Comparison of ENCODE assay signal across 9 mouse cellular contexts in the genomic region with DNA sequence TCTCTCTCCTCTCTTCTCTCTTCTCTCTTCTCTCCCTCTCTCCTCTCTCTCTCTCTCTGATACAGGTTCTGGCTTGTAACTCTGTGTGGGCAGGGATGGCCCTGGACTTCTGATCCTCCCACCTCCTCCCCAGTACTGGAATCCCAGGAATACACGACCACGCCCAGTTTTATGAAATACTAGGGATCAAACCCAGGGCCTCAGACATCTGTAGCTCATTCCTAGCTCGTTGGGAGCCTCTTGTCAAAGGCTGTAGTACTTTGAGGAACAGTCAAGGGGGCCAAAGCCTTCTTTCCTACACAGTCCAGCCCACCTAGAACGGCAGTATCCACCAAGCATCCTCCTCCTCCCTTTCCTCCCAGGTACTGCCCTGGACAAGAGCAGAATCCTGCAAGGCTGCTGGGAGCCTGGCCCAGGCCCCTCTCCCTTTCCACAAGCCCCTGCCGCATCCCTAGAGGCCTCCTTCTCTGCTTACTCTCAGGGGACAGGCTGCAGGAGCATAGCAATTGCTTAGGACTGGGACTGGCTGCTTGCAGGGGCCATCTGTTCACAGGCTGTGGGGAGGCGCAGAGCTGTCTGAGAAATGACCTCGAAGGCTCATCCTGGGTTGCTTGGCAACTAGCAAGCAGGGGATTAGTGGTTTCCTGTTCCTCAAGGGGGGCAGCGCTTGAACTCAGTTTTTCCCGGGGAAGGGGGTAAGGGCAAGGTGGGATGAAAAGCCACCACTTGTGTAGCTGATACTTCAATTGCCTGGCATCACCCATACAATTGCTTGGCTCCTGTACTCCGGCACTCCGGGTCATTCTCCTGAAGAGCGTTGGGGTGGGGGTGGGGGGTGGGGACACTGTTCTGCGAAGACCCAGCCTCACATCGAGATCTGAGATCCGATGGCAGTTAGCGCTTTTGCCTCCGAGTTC. TPM values are rescaled to one million over a fixed set of nuclear protein-coding genes. Genes with fewer than 3 reads are reported as not detected.
A peak's percentile ranks its signal among the peaks of the same experiment; 100 is the strongest.
DNase-seq lines count a peak whose midpoint lies in the region; ATAC-seq and TF ChIP-seq lines count a peak whose summit lies in the region.
"Had no signal": no experiment of that assay in that cellular context is flagged by ENCODE, and none has a peak within 500 bp of the region (broad histone marks: within the 10 kb centered on the region; RNA-seq: fewer than 3 reads in every experiment).

No protein-coding gene starts in this region.

- no peaks in the 10 kb centered on the region for H3K36me3 ChIP-seq in embryonic facial prominence, embryonic 13.5 days
- H3K36me3 ChIP-seq in hindbrain, postnatal 0 days (ENCODE audit: insufficient read depth, low read length) = no peaks in the 10 kb centered on the region
- H3K36me3 ChIP-seq in neural tube, embryonic 11.5 days (ENCODE audit: control insufficient read depth, insufficient read depth, low read length) = no peaks in the 10 kb centered on the region

- H3K9me3 ChIP-seq in embryonic facial prominence, embryonic 13.5 days = no peaks in the 10 kb centered on the region
- no peaks in the 10 kb centered on the region for H3K9me3 ChIP-seq in hindbrain, postnatal 0 days (ENCODE audit: low read length)
- H3K9me3 ChIP-seq in neural tube, embryonic 11.5 days (ENCODE audit: control insufficient read depth, low read length) = no peaks in the 10 kb centered on the region

- peak overlapping the region; percentile 24 for H3K4me3 ChIP-seq in embryonic facial prominence, embryonic 13.5 days
- H3K4me3 ChIP-seq in hindbrain, postnatal 0 days (ENCODE audit: low read length) = no peak overlapping the region
- H3K4me3 ChIP-seq in neural tube, embryonic 11.5 days (ENCODE audit: low read depth, low read length) = 0 out of 2 replicates have a peak overlapping the region, but pooled peaks have one; percentile 15

- peak; percentile 60 for DNase-seq in kidney, postnatal 10 days
- DNase-seq in kidney, postnatal 25 days = no peak
- DNase-seq in ZHBTc4 (ENCODE audit: low read depth, low spot score) = peak; percentile 51
- DNase-seq in hindbrain, postnatal 0 days (ENCODE audit: low spot score) = peak; percentile 84
- peak; percentile 75 for DNase-seq in neural tube, embryonic 11.5 days (ENCODE audit: low spot score)
- DNase-seq in B cell, adult 2 months = no peak
- no peak for DNase-seq in frontal cortex, postnatal 25 days (ENCODE audit: low spot score in 2 of 2)

- H3K27me3 ChIP-seq in embryonic facial prominence, embryonic 13.5 days = no peaks in the 10 kb centered on the region
- H3K27me3 ChIP-seq in hindbrain, postnatal 0 days (ENCODE audit: insufficient read depth, low read length) = no peaks in the 10 kb centered on the region
- no peaks in the 10 kb centered on the region for H3K27me3 ChIP-seq in neural tube, embryonic 11.5 days (ENCODE audit: control insufficient read depth, insufficient read depth, low read length)

- H3K27ac ChIP-seq in embryonic facial prominence, embryonic 13.5 days = peak overlapping the region; percentile 82
- peak overlapping the region; percentile 82 for H3K27ac ChIP-seq in hindbrain, postnatal 0 days
- peak overlapping the region; percentile 85 for H3K27ac ChIP-seq in neural tube, embryonic 11.5 days (ENCODE audit: low read depth, low read length)

- 5% methylated on average over 17 of the region's 17 CpGs for WGBS in embryonic facial prominence, embryonic 13.5 days
- 10% methylated on average over 17 of the region's 17 CpGs for WGBS in hindbrain, postnatal 0 days
- WGBS in neural tube, embryonic 11.5 days = 7% methylated on average over 17 of the region's 17 CpGs

- no peak for TF ChIP-seq CTCF in hindbrain, postnatal 0 days (IDR thresholded peaks at IDR 0.05; ENCODE audit: low read depth)

- peaks cover 37% of the 10 kb centered on the region for H3K4me1 ChIP-seq in embryonic facial prominence, embryonic 13.5 days
- peaks cover 18% of the 10 kb centered on the region for H3K4me1 ChIP-seq in hindbrain, postnatal 0 days (ENCODE audit: insufficient read depth, low read length)
- H3K4me1 ChIP-seq in neural tube, embryonic 11.5 days (ENCODE audit: control insufficient read depth, insufficient read depth, low read length) = peaks cover 7% of the 10 kb centered on the region

- H3K4me2 ChIP-seq in embryonic facial prominence, embryonic 13.5 days = peak overlapping the region; percentile 56
- H3K4me2 ChIP-seq in hindbrain, postnatal 0 days (ENCODE audit: low read depth, low read length) = peak overlapping the region; percentile 38
- peak overlapping the region; percentile 52 for H3K4me2 ChIP-seq in neural tube, embryonic 11.5 days (ENCODE audit: low read depth)

- ATAC-seq in embryonic facial prominence, embryonic 13.5 days (ENCODE audit: insufficient number of reproducible peaks, insufficient read depth, low FRiP score, low TSS enrichment, low read depth) = peak; percentile 65
- peak; percentile 82 for ATAC-seq in hindbrain, postnatal 0 days
- ATAC-seq in neural tube, embryonic 11.5 days (ENCODE audit: insufficient read depth, low FRiP score, low TSS enrichment) = peak; percentile 79

- peak overlapping the region; percentile 44 for H3K9ac ChIP-seq in embryonic facial prominence, embryonic 13.5 days
- H3K9ac ChIP-seq in hindbrain, postnatal 0 days (replicated peaks; ENCODE audit: low read length) = 0 out of 2 replicates have a peak overlapping the region, but pooled peaks have one; percentile 28
- peak overlapping the region; percentile 37 for H3K9ac ChIP-seq in neural tube, embryonic 11.5 days (ENCODE audit: low read length)

RNA-seq across cellular contexts. Expression of gene Tent5b, which starts 40.2 kb away (rescaled TPM):
- 1.4 and 1.5 TPM in 2 replicates for polyA plus RNA-seq in embryonic facial prominence, embryonic 13.5 days (2015; fragmentation: Nextera tagmentation; extraction: Ambion mirVana)
- total RNA-seq in hindbrain, postnatal 0 days (2014; rRNA removed) = 1.3 and 3.6 TPM in 2 replicates
- 0.49 and 0.55 TPM in 2 replicates for polyA plus RNA-seq in hindbrain, postnatal 0 days (2015; fragmentation: Nextera tagmentation; extraction: Ambion mirVana)
- polyA plus RNA-seq in neural tube, embryonic 11.5 days (2014; fragmentation: Nextera tagmentation; extraction: Ambion mirVana) = 0.20 and 0.38 TPM in 2 replicates

RNA-seq across cellular contexts. Expression of gene Trnp1, which starts 58.6 kb away (rescaled TPM):
- polyA plus RNA-seq in embryonic facial prominence, embryonic 13.5 days (2015; fragmentation: Nextera tagmentation; extraction: Ambion mirVana) = 3.7 and 4.0 TPM in 2 replicates
- total RNA-seq in hindbrain, postnatal 0 days (2014; rRNA removed) = 48.1 and 54.5 TPM in 2 replicates
- 20.9 and 22.0 TPM in 2 replicates for polyA plus RNA-seq in hindbrain, postnatal 0 days (2015; fragmentation: Nextera tagmentation; extraction: Ambion mirVana)
- 2.0 and 2.7 TPM in 2 replicates for polyA plus RNA-seq in neural tube, embryonic 11.5 days (2014; fragmentation: Nextera tagmentation; extraction: Ambion mirVana)
- total RNA-seq: liver, adult 2 months had no signal

Comparison
In these comparisons a context has a peak if more than half of its experiments do, and no peak if none do; other contexts are left out.
1. DNase-seq: peak in kidney, postnatal 10 days (single experiment), ZHBTc4 (single experiment), hindbrain, postnatal 0 days (single experiment) and neural tube, embryonic 11.5 days (single experiment); none in kidney, postnatal 25 days (0 of 2), B cell, adult 2 months (0 of 2) and frontal cortex, postnatal 25 days (0 of 2).
2. Peak in every context shown above with its lines, with median percentiles within 50 percentile points of each other: ATAC-seq, H3K27ac ChIP-seq, H3K4me2 ChIP-seq and H3K9ac ChIP-seq.